Mouse (Mus musculus) MEL (cell line): ENCODE results near the gene Foxi3.

Experiments used
- CTCF ChIP-seq, 3 experiments: IDR thresholded peaks in 2 of 3; conservative IDR thresholded peaks in 1 of 3; 2 replicates each; pipeline ENCODE4 v1.5.1; 2011 to 2012; ENCODE audit warnings: low read length in 3 of 3, low read depth in 2 of 3, mild to moderate bottlenecking in 2 of 3, improper control_type of control experiment in 1 of 3, inconsistent platforms in 1 of 3, mixed read lengths in 1 of 3, moderate library complexity in 1 of 3; ENCODE audit not compliant: control insufficient read depth in 1 of 3, insufficient read depth in 1 of 3, poor library complexity in 1 of 3, severe bottlenecking in 1 of 3
- EP300 ChIP-seq, 2 experiments: IDR thresholded peaks; 2 replicates each; pipeline ENCODE4 v1.6.1; 2011; ENCODE audit warnings: improper control_type of control experiment in 2 of 2, low read length in 2 of 2, low read depth in 1 of 2, mild to moderate bottlenecking in 1 of 2
- MAFK ChIP-seq: IDR thresholded peaks from 2 replicates; pipeline ENCODE4 v1.6.1; 2011; ENCODE audit warnings: low read depth, mild to moderate bottlenecking, low read length, improper control_type of control experiment, borderline replicate concordance
- POLR2AphosphoS2 ChIP-seq: IDR thresholded peaks from 2 replicates; pipeline ENCODE4 v1.6.1; 2011; ENCODE audit warnings: low read length, improper control_type of control experiment
- USF2 ChIP-seq, 2 experiments: IDR thresholded peaks; 2 replicates each; pipeline ENCODE4 v1.6.1; 2011 to 2012; ENCODE audit warnings: improper control_type of control experiment in 2 of 2, low read length in 2 of 2, borderline replicate concordance in 1 of 2, inconsistent platforms in 1 of 2, low read depth in 1 of 2, mild to moderate bottlenecking in 1 of 2; ENCODE audit not compliant: insufficient read depth in 1 of 2
- ZKSCAN1 ChIP-seq: IDR thresholded peaks from 2 replicates; pipeline ENCODE4 v1.6.1; 2012; ENCODE audit warnings: low read depth, mild to moderate bottlenecking, inconsistent platforms, low read length, improper control_type of control experiment, moderate library complexity

GRCm38 (mm10) chr6:70964116-70964830 is 7.9 kb downstream of the Foxi3 start:
- TF ChIP-seq ZKSCAN1 (no peak), POLR2AphosphoS2 (no peak), MAFK (no peak), CTCF (IDR thresholded peaks at IDR 0.05 in 2 of 3, conservative IDR thresholded peaks at IDR 0.05 in 1 of 3; ENCODE audit: control insufficient read depth in 1 of 3, insufficient read depth in 1 of 3, low read depth in 2 of 3, low read length in 3 of 3, poor library complexity in 1 of 3, severe bottlenecking in 1 of 3) (no peak), EP300 (IDR thresholded peaks at IDR 0.05; ENCODE audit: low read depth in 1 of 2, low read length in 2 of 2) (no peak), USF2 (IDR thresholded peaks at IDR 0.05; ENCODE audit: borderline replicate concordance in 1 of 2, insufficient read depth in 1 of 2, low read depth in 1 of 2, low read length in 2 of 2) (no peak)
